Mouse (Mus musculus) spleen, adult 18-20 months (tissue): ENCODE results near the gene Frmd8.
"Not testable (repeated sequence)": the region's sequence is repeated elsewhere in the genome, so short reads cannot be mapped to it uniquely, and the experiment has no call there.

Experiments
- DNase-seq, 2 experiments: peaks; one replicate each; pipeline ENCODE4 v3.0.0; 2022; ENCODE audit warnings: mixed read lengths in 2 of 2

Gene Frmd8

GRCm38 (mm10) chr19:5824043-5824825 is 50.8 kb downstream of the Frmd8 start:
- DNase-seq, result no peak

- DNase-seq, result no peak
These were observed 51.7 kb downstream of the Frmd8 start for GRCm38 (mm10) chr19:5823266-5823839.

GRCm38 (mm10) chr19:5822834-5823205 is 52.3 kb downstream of the Frmd8 start:
- DNase-seq, result no peak

- DNase-seq, result no peak
These were observed 52.8 kb downstream of the Frmd8 start for GRCm38 (mm10) chr19:5822174-5822833.

DNA sequence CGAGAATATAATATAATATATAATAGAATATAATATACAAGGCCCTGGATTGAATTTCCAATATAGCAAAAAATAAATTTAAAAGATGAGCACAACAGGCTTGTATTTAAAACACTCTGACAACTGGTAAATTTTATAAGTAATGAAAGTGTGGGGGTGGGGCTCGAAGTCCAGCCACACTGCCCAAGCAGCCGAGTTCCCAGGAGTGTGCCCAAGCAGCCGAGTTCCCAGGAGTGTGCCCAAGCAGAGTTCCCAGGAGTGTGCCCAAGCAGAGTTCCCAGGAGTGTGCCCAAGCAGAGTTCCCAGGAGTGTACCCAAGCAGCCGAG is 53.3 kb downstream of the Frmd8 start:
- DNase-seq, result no peak

DNA sequence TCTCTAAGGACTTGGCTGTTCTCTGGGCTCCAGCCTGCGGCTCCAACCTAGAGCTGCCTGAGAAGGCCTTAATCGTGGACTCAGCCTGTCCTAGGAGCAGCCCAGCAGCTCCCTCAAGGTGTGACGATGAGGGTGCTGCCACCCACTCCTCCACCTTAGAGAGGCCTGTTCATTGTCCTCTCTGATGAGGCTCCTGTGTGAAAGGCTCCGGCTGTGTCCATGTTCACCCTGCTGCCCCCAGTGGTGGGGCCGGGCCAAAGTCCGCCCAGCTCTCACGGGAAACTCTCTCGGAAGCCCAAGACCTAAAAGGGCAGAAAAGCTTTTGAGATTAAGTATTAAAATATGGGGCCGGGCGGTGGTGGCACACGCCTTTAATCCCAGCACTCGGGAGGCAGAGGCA is 55.5 kb downstream of the Frmd8 start:
- DNase-seq, result no peak

GRCm38 (mm10) chr19:5818590-5818977 is 56.5 kb downstream of the Frmd8 start:
- no peak for DNase-seq

GRCm38 (mm10) chr19:5817703-5818589 is 57.1 kb downstream of the Frmd8 start:
- peak; percentile 78 to 83 for DNase-seq

- no peak for DNase-seq
These were observed 59.1 kb downstream of the Frmd8 start for GRCm38 (mm10) chr19:5815928-5816327.

- DNase-seq, result no peak
These were observed 60.1 kb downstream of the Frmd8 start for GRCm38 (mm10) chr19:5815010-5815409.

DNA sequence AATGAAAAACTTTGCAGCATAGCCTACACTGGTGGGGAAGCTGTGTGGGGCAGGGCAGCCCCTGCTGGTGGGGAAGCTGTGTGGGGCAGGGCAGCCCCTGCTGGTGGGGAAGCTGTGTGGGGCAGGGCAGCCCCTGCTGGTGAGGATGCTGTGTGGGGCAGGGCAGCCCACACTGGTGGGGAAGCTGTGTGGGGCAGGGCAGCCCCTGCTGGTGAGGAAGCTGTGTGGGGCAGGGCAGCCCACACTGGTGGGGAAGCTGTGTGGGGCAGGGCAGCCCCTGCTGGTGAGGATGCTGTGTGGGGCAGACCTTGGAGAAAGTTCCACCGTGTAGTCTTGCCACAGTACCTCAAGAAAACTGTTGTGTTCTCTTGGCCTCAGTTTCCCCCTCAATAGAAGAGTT is 61.0 kb downstream of the Frmd8 start:
- DNase-seq, result not testable (repeated sequence)

GRCm38 (mm10) chr19:5813567-5813966 is 61.5 kb downstream of the Frmd8 start:
- DNase-seq, result no peak

GRCm38 (mm10) chr19:5811771-5812504 is 63.1 kb downstream of the Frmd8 start:
- no peak for DNase-seq

GRCm38 (mm10) chr19:5810840-5811563 is 64.1 kb downstream of the Frmd8 start:
- DNase-seq, result no peak

- DNase-seq, result no peak
These were observed 64.8 kb downstream of the Frmd8 start for GRCm38 (mm10) chr19:5810103-5810839.

DNA sequence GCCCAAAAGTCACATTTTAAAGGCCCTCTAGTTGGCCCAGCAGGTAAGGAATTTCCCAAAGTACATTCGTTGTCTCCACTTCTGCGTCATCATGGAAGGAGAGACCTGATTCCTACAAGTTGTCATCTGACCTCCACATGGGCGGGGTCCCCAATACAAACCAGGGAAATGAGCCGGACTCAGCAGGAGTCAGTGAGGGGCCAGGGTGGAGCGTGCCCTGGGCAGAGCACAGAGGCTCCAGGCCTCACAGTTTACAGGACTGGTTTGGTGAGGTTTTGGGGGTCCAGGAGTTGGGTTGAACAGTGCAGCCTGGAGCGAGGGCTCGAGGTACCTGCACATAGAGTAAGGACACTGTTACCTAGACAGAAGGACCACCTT is 65.4 kb downstream of the Frmd8 start:
- no peak for DNase-seq

- DNase-seq, result no peak
These were observed 65.9 kb downstream of the Frmd8 start for GRCm38 (mm10) chr19:5808955-5809711.

- no peak for DNase-seq
These were observed 67.3 kb downstream of the Frmd8 start for GRCm38 (mm10) chr19:5807740-5808139.

DNA sequence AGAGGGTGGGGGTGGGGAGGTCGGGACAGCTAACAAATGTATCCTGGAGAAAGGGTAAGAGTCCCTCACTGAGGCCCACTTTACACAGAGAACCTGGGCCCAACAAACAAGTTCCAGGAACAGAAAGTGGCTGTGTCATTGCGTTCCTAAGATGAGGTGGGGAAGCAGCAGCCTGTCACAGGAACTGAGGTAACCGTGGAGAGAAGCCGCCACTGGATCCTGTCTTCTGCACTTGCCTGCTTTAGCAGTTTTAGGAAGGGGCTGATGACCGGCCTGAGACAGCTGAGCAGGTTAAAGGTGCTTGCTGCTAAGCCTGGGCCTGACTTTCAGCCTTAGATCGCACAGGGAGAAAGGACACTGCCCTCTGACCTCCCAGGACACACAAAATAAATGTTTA is 68.3 kb downstream of the Frmd8 start:
- no peak for DNase-seq

- no peak for DNase-seq
These were observed 68.8 kb downstream of the Frmd8 start for GRCm38 (mm10) chr19:5806051-5806808.
